Mouse (Mus musculus) erythroid progenitor cell, adult 5-6 weeks (primary cell): ENCODE results near the gene Ndrg3. TPM values are rescaled to one million over a fixed set of nuclear protein-coding genes. Genes with fewer than 3 reads are reported as not detected.
A peak's percentile ranks its signal among the peaks of the same experiment; 100 is the strongest.
"Not testable (repeated sequence)": the region's sequence is repeated elsewhere in the genome, so short reads cannot be mapped to it uniquely, and the experiment has no call there.

Source experiments
- ATAC-seq: replicated peaks from 2 replicates; pipeline ENCODE4 v1.8.0; 2016; ENCODE audit warnings: moderate number of reproducible peaks, mild to moderate bottlenecking, moderate TSS enrichment, inconsistent platforms; ENCODE audit not compliant: poor library complexity, low FRiP score, severe bottlenecking
- total RNA-seq, 2 experiments: library from RNA; stranded (forward) in 1 of 2; stranded (reverse) in 1 of 2; fragments of 150-400 nt in 1 of 2; fragments of 186-747, 209-891 nt in 1 of 2; gene quantifications; 2 replicates each; pipeline versions ENCODE4 v1.2.3 to v1.2.4; 2015 to 2017; ENCODE audit warnings: low replicate concordance in 2 of 2

The Ndrg3 gene
- total RNA-seq, 2 experiments from 2014 or later: 11.7 to 21.4 TPM

- no peak for ATAC-seq
Measured at GRCm38 (mm10) chr2:156913191-156913590, 78.7 kb downstream of the Ndrg3 start.

GRCm38 (mm10) chr2:156905931-156906330 is 85.9 kb downstream of the Ndrg3 start:
- ATAC-seq: not testable (repeated sequence)

DNA sequence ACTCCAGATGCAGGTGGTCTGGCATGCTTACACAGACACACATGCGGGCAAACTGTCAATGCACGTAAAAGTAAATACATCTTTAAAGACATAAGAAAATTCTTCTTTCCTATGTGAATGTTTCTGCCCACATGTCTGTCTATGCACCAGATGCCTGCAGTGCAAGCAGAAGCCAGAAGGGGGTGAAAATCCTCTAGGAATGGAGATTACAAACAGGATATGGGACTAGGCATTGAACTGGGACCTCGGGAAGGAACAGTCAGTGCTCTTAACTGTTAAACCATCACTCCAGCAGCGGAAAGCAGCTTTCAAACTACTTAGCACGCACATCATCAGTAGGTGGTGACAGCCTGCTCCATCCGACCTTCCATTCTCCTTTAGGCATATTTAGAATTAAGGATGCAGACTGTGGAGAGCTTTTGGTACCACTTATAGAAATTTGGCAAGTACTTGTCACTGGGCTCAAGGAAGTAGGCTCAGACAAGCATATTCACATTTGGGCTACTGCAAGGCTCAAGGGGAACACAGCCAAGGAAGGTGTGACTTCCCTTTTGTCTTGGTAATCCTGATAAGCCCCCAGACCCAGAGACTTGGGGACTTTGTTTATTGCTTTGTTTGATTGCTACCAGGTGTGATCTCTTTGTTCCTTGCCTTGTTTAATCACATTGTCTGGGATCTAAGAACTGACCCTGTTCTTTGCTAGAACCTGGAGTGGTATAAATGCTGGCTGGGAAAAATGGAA is 86.7 kb downstream of the Ndrg3 start:
- ATAC-seq: no peak

GRCm38 (mm10) chr2:156903367-156903766 is 88.5 kb downstream of the Ndrg3 start:
- ATAC-seq: 0 out of 2 replicates have a peak, but pooled peaks have one; percentile 19

DNA sequence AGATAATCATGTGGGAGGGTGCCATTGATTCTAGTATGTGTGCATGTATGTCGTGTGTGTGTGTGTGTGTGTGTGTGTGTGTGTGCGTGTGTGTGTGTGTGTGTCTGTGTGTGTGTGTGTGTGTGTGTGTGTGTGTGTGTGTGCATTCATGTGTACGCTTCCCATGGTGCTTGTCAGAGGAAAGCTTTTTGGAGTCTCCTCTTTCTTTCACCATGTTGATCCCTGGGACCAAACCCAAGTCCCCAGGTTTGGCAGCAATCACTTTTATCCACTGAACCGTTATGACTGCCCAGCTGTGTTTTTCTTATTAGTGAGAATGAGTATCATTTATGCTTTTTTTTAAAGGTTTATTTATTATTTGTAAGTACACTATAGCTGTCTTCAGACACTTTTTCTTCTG is 89.4 kb downstream of the Ndrg3 start:
- ATAC-seq: not testable (repeated sequence)

GRCm38 (mm10) chr2:156901883-156902282 is 90.0 kb downstream of the Ndrg3 start:
- ATAC-seq: no peak

DNA sequence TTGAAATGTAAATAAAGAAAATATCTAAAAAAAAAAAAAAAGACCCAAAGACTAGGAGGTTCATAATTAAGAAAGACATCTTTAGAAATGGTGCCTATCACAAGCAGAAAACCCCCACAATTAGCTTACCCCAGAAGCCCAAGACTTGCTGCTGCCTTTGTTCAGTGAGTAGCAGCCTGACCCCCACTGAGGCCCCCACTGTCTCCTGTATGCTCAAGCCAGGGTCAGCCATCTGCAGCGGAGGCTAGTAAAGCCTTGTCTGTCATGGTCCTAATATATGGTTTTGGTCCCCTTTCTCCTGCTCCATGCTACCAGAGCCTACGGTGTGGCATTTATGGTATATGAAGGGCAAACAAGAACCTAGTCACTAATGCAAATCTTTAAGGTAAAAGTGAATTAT is 90.5 kb downstream of the Ndrg3 start:
- no peak for ATAC-seq

DNA sequence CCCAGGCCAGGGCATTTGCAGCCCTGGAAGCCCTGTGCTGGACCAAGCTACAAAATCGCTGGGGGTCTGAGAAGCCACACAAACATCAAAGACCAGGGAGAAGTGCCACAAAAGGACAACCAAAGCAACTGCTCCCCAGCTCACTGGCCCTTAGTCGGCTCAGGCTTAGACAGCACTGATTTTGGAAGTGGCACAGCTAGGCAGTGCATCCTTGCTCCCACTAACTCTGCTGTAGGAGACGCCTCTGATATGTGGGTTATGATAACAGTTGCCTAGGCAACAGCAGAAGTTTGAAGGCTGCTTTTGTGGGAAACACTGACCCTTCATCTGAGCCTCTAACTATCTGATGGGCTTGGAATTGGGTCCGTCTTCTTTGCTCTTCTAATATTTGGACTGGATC is 92.7 kb downstream of the Ndrg3 start:
- no peak for ATAC-seq

DNA sequence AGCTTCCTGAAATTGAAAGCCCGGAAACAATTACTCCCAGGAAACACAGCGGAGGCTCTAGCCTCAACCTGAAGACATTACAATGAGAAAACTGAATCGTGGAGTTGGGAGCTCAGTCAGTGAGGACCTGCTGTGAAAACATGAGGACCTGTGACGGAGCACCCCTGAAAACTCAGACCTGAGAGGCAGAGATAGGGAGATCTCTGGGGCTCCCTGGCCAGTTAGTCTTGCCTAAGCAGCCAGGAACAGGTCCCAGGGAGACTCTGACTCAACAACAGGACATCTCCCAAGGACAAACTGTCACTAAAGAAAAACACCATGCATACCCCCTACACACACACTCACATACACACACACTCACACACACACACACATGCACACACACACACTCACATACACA is 93.5 kb downstream of the Ndrg3 start:
- no peak for ATAC-seq

- 0 out of 2 replicates have a peak, but pooled peaks have one; percentile 35 for ATAC-seq
Measured at GRCm38 (mm10) chr2:156897034-156897433, 94.8 kb downstream of the Ndrg3 start.

DNA sequence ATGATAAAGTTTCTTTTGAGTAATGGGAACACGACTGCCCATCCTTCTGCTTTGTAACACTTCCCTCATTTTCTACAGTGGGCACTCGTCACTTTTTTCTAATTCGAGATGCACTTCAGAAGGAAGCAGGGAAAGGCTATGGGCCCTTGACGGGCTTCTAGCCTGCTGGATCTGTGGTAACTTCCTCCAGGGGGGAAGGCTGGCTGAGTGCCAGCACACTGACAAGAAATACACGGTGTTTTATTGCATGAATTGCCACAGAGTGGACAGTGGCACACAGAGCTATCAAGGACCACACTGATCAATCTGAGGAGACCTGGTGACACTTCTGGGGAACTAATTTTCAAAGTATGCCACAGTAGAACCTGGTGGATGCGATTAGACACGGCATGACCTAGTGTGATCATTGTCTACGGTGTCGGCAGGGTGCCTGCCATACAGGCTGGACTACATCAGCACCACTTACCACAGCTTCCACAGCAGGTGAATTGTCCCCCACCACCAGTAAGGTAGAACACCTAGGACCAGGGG is 95.4 kb downstream of the Ndrg3 start:
- no peak for ATAC-seq

GRCm38 (mm10) chr2:156894496-156895265 is 97.2 kb downstream of the Ndrg3 start:
- no peak for ATAC-seq

GRCm38 (mm10) chr2:156892821-156893220 is 99.0 kb downstream of the Ndrg3 start:
- ATAC-seq: no peak

DNA sequence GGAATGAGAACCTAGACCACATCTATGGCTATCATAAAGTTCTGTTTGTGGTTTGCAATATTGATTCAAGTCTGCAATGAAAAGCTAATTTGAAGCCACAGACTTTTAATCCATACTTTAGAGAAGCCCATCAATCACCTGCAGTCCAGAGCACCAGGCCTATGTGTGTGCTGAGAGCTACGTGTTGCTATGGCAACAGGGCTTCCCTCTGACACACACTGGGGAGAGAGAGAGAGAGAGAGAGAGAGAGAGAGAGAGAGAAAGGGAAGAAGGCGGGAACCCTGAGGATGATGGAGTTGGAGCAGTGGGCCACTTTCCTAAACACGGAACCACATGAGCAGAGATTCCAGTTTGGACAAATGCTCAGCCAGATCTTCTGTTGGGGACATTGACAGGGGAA is 99.6 kb downstream of the Ndrg3 start:
- no peak for ATAC-seq

GRCm38 (mm10) chr2:156888490-156888889 is 103.4 kb downstream of the Ndrg3 start:
- ATAC-seq: no peak

DNA sequence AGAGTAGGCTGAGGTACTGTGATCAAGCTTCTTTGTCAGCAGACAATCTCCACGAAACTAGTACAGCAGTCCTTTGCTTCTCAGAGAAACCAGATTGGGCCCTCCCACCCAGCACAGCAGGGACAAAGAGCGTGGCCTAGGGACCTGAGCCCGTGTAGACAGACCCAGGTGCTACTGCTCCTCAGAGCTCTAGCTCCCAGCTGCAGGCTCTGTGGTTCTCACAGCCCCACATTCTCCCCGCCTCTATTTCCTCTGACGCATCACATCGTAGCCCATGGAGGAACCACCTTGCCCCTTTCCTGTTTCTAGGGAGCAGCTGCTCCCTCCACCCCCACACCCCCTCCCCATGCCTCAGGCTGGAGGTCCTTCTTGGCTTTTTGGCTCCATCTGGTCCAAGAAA is 104.8 kb downstream of the Ndrg3 start, which contains the start of gene Sla2:
TSS of gene Sla2 (minus strand) at position 176 of the 400 bp plus-strand sequence.
- ATAC-seq: no peak

DNA sequence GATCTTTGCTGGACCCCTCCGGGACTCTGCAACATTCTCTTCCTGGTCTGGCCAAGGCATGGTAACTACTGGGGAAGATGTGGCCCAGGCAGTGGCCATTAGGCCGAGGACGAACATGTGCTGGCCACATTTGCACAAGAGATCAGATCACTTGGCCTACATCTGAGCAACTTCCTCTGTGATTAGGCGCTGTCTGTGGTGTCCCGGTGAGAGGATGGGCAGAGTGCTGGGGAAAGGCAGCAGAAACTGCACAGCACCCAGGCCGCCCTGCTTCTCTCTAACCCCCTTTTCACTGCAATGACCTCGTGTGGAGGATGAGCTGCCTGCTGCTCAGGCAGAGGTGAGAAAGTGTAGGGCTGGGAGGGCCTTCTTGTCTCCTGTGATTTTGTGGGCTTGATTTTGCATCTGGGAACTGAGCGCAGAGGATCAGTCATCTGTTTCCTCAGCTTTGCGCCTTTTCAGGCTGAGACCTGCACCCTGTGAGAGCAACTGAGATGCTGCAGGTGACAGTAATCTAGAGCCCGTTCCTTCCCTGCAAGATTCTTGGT is 105.7 kb downstream of the Ndrg3 start:
- ATAC-seq: no peak

GRCm38 (mm10) chr2:156885666-156886065 is 106.2 kb downstream of the Ndrg3 start:
- not testable (repeated sequence) for ATAC-seq

DNA sequence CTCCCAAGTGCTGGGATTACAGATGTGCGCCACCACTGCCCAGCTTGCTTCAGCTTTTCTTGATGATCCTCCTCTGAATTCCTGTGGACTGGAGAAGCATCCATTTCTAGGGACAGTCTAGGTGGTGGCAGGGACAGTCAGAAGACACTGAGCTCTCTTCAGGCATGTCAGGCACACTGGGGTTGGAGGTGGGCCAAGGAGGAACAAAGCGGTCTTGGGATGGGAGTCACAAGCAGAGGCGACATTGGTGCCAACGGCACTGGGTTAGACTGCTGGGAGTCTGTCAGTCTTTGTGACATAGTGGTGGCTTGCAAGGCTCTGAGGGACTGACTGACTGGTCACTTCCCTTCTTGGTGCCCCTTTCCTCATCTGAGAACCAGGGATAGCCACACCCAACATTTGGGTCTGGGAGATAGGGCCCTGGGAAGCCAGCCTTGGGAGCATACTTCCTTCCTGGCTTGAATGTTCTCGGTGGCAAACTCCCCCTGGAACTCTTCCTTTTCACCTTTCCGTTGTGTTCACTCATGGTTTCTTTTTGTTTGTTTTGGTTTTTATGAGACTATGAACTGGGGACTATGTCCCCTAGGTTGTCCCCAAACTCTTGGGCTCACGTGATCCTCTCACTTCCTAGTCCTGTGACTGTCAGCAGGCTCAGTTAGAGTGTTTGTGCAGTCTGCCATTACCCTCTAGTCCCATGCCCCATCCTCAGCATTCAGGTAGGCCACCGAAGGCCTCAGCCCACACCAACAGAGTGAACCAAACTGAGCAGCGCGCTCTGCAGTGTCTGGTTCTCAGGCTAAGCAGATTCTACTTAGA is 107.3 kb downstream of the Ndrg3 start:
- ATAC-seq: no peak
